Mouse (Mus musculus) layer of hippocampus, adult 2 months (tissue): Measurements from ENCODE around the gene Higd1a. TPM values are rescaled to one million over a fixed set of nuclear protein-coding genes. Genes with fewer than 3 reads are reported as not detected.

Experiments used
- DNase-seq, 2 experiments: peaks; one replicate each; pipeline ENCODE4 v3.0.0; 2022; ENCODE audit warnings: low spot score in 2 of 2
- H3K27ac ChIP-seq: fragments of 200-600 bp; 2 replicates; pipeline ENCODE4 v1.8.1; 2022
- H3K4me3 ChIP-seq: fragments of 200-600 bp; 2 replicates; pipeline ENCODE4 v1.8.1; 2022; ENCODE audit warnings: mild to moderate bottlenecking
- CTCF ChIP-seq: fragments of 200-600 bp; conservative IDR thresholded peaks from 2 replicates; pipeline ENCODE4 v1.8.1; 2022; ENCODE audit warnings: antibody characterized with exemption, mild to moderate bottlenecking, moderate library complexity
- total RNA-seq, 2 experiments: library from RNA; stranded (reverse); gene quantifications; 2 replicates each; pipeline ENCODE4 v1.2.3; 2021

Gene Higd1a
- total RNA-seq, 2 experiments from 2014 or later, result 84.4 to 88.4 TPM

GRCm38 (mm10) chr9:121896820-121897219 is 38.7 kb upstream of the Higd1a start:
- Histone ChIP-seq H3K4me3 (no peak overlapping the region), H3K27ac (no peak overlapping the region)
- TF ChIP-seq CTCF, result no peak
- no peak for DNase-seq

- Histone ChIP-seq H3K27ac (no peak overlapping the region), H3K4me3 (no peak overlapping the region)
- no peak for DNase-seq
- no peak for TF ChIP-seq CTCF
Measured at GRCm38 (mm10) chr9:121895392-121895993, 37.3 kb upstream of the Higd1a start.

GRCm38 (mm10) chr9:121894447-121894846 is 36.3 kb upstream of the Higd1a start:
- no peak overlapping the region for H3K27ac ChIP-seq
- TF ChIP-seq CTCF, result no peak
- no peak for DNase-seq
- H3K4me3 ChIP-seq, result no peak overlapping the region

GRCm38 (mm10) chr9:121892057-121892687 is 34.0 kb upstream of the Higd1a start:
- no peak for TF ChIP-seq CTCF
- no peak overlapping the region for H3K4me3 ChIP-seq
- DNase-seq, result no peak

GRCm38 (mm10) chr9:121891301-121891700 is 33.1 kb upstream of the Higd1a start:
- no peak for TF ChIP-seq CTCF
- H3K4me3 ChIP-seq, result no peak overlapping the region
- DNase-seq, result no peak
- no peak overlapping the region for H3K27ac ChIP-seq

More at GRCm38 (mm10) chr9:121892057-121892687, 34.0 kb upstream of the Higd1a start:
- no peak overlapping the region for H3K27ac ChIP-seq

- H3K4me3 ChIP-seq, result no peak overlapping the region
- no peak for TF ChIP-seq CTCF
Measured at GRCm38 (mm10) chr9:121890441-121890941, 32.3 kb upstream of the Higd1a start.

GRCm38 (mm10) chr9:121889927-121890440 is 31.8 kb upstream of the Higd1a start:
- H3K27ac ChIP-seq, result no peak overlapping the region
- H3K4me3 ChIP-seq, result no peak overlapping the region
- no peak for DNase-seq
- TF ChIP-seq CTCF, result no peak

More at GRCm38 (mm10) chr9:121890441-121890941, 32.3 kb upstream of the Higd1a start:
- no peak overlapping the region for H3K27ac ChIP-seq
- DNase-seq, result peak in 1 of 2 experiments; percentile 41

GRCm38 (mm10) chr9:121882015-121882457 is 23.9 kb upstream of the Higd1a start:
- Histone ChIP-seq H3K27ac (peak overlapping the region; percentile 80), H3K4me3 (no peak overlapping the region)
- no peak for DNase-seq
- no peak for TF ChIP-seq CTCF

- Histone ChIP-seq H3K4me3 (peak overlapping the region; percentile 34; the same call in 1 of the 2 replicates), H3K27ac (peak overlapping the region; percentile 80)
- DNase-seq, result peak; percentile 34 to 39
- peak; percentile 59 for TF ChIP-seq CTCF
Measured at GRCm38 (mm10) chr9:121881301-121881700, 23.1 kb upstream of the Higd1a start.

- Histone ChIP-seq H3K4me3 (peak overlapping the region; percentile 34; the same call in 1 of the 2 replicates), H3K27ac (peak overlapping the region; percentile 80)
- peak; percentile 47 to 67 for DNase-seq
- TF ChIP-seq CTCF, result peak; percentile 75
Measured at GRCm38 (mm10) chr9:121880840-121881239, 22.7 kb upstream of the Higd1a start.

- H3K27ac ChIP-seq, result no peak overlapping the region
- no peak overlapping the region for H3K4me3 ChIP-seq
- peak; percentile 44 to 81 for DNase-seq
- peak; percentile 94 for TF ChIP-seq CTCF
Measured at GRCm38 (mm10) chr9:121877052-121877740, 19.0 kb upstream of the Higd1a start.

- Histone ChIP-seq H3K4me3 (no peak overlapping the region), H3K27ac (no peak overlapping the region)
- TF ChIP-seq CTCF, result no peak
- no peak for DNase-seq
Measured at GRCm38 (mm10) chr9:121873578-121873977, 15.4 kb upstream of the Higd1a start.
